Mouse (Mus musculus): ENCODE measurements around the gene Copz1. TPM values are rescaled to one million over a fixed set of nuclear protein-coding genes. Genes with fewer than 3 reads are reported as not detected.
A peak's percentile ranks its signal among the peaks of the same experiment; 100 is the strongest.

Gene Copz1
- polyA plus RNA-seq, 1 experiment from 2014 or later, result 300 TPM

DNA sequence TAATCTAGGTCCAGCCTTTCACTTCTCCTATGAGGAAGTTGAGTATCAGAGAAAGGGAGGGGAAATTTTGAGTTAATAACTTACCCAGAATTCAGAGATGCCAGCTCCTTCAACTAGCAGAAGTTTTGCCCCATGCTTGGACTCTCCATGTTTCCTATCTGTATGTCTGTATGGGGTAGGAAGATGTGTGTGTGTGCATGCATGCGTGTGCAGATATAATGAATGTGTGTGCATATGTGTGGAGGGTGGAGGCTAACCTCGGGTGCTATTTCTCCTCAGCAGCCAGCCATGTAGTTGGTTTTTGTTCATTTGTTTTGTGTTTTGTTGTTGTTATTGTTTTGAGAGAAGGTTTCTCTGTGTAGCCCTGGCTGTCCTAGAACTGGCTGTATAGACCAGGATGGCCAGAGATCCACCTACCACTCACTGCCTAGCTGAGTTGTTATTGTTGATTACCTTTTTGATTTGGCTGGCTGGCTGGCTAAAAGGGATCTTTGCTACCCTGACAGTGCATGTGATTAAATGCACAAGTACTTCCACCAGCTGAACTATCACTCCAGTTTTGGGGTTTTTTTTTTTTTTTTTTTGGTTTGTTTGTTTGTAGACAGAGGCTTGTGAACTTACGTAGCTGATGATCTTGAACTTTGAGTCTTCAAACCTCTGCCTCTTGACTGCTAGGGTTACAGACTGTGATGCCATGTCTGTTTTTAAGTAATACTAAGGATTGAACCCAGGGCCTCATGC lies 9.1 kb downstream of the Copz1 start:
- H3K9me3 ChIP-seq (replicated peaks), result no peaks in the 10 kb centered on the region
- no peak for ATAC-seq (replicated peaks; ENCODE audit: low FRiP score)
- no peak overlapping the region for H3K4me3 ChIP-seq (replicated peaks)
- WGBS, result 94% methylated on average over 3 of the region's 3 CpGs
- H3K4me1 ChIP-seq, result peaks cover 41% of the 10 kb centered on the region
- no peak overlapping the region for H3K4me2 ChIP-seq
- 0 out of 2 replicates have a peak, but pooled peaks cover 7% of the 10 kb centered on the region for H3K36me3 ChIP-seq
- no peaks in the 10 kb centered on the region for H3K27me3 ChIP-seq
- H3K9ac ChIP-seq, result no peak overlapping the region
- 0 out of 2 replicates have a peak overlapping the region, but pooled peaks have one; percentile 6 for H3K27ac ChIP-seq

DNA sequence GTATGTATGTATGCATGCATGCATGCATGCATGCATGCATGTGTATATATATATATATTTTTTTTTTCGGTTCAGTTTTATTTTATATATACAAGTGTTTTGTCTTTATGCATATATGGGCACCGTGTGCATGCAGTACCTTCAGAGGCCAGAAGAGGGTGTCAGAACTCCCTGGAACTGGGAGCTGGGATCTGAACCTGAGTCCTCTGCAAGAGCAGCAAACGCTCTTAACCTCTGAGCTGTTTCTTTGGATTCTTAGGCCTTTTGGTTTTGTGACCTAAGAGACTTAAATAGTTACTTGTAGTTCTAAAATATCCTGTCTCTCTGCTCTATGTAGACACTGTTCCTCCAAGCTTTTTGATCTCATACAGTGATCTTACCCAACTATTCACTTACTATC lies 11.6 kb downstream of the Copz1 start:
- Histone ChIP-seq H3K4me3 (replicated peaks) (no peak overlapping the region), H3K36me3 (peaks cover 12% of the 10 kb centered on the region; the same call in 1 of the 2 replicates), H3K4me1 (peaks cover 31% of the 10 kb centered on the region), H3K4me2 (no peak overlapping the region), H3K9me3 (replicated peaks) (no peaks in the 10 kb centered on the region), H3K27me3 (no peaks in the 10 kb centered on the region), H3K9ac (no peak overlapping the region), H3K27ac (no peak overlapping the region)
- 62% methylated on average over 3 of the region's 3 CpGs for WGBS
- no peak for ATAC-seq (replicated peaks; ENCODE audit: low FRiP score)

DNA sequence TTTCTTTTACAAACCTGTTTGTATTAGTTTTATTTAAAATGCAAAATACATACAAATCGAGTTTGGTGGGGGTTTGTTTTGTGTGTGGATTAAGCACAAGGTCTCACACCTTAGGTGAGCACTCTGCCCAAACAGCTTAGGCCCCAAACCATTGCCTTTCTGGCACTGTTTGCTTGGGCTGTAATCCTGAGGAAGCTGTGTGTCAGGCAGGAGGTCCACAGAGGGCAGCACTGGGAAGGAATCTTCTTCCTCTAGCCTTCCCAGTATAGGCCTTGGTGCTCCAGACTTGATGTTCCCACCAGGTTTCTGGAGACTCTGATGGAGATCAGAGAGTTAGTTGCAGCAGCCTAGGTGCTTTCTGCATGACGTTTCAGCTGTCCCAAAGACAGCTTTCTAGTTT lies 12.1 kb downstream of the Copz1 start:
- 18% methylated on average over 2 of the region's 2 CpGs for WGBS
- Histone ChIP-seq H3K27me3 (no peaks in the 10 kb centered on the region), H3K4me2 (no peak overlapping the region), H3K36me3 (peaks cover 15% of the 10 kb centered on the region; the same call in 1 of the 2 replicates), H3K9ac (no peak overlapping the region), H3K4me1 (peaks cover 37% of the 10 kb centered on the region), H3K27ac (peak overlapping the region; percentile 64), H3K4me3 (replicated peaks) (no peak overlapping the region), H3K9me3 (replicated peaks) (no peaks in the 10 kb centered on the region)
- no peak for ATAC-seq (replicated peaks; ENCODE audit: low FRiP score)

DNA sequence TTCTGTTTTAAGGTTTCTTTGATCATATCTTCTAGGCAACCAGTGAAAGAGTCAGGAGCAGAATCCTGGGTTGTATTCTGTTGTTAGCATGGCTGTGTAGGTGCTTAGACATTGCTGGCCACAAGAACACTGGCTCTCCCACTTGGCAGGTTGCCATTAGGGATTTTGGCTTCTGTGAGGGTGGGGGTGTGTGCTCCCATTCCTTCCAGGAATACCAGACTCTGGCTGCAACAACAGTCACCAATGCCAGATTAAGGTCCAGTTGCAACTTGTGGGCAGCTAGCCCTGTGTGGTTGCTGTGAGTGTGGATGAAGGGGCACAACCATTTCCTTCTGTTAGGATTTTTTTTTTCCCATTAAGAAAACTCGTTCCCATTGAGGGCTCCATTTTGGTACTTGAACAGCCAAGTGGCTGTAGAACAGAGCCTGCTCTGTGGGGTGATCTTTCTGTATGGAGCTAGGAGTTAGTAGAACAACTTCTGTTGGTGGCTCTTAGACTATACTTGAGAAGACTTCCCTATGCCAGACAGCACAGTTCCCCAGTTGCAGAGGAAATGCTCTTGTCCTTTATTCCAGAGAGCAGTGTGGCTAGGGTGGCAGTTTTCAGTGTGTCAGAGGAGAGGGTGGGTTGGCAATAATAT lies 13.4 kb downstream of the Copz1 start:
- WGBS, result 74% methylated on average over 1 of the region's 1 CpGs
- H3K9me3 ChIP-seq (replicated peaks), result no peaks in the 10 kb centered on the region
- peaks cover 23% of the 10 kb centered on the region for H3K36me3 ChIP-seq
- no peak for ATAC-seq (replicated peaks; ENCODE audit: low FRiP score)
- no peak overlapping the region for H3K4me3 ChIP-seq (replicated peaks)
- H3K27ac ChIP-seq, result peak overlapping the region; percentile 64
- H3K4me2 ChIP-seq, result no peak overlapping the region
- H3K27me3 ChIP-seq, result no peaks in the 10 kb centered on the region
- peaks cover 46% of the 10 kb centered on the region for H3K4me1 ChIP-seq
- H3K9ac ChIP-seq, result no peak overlapping the region

DNA sequence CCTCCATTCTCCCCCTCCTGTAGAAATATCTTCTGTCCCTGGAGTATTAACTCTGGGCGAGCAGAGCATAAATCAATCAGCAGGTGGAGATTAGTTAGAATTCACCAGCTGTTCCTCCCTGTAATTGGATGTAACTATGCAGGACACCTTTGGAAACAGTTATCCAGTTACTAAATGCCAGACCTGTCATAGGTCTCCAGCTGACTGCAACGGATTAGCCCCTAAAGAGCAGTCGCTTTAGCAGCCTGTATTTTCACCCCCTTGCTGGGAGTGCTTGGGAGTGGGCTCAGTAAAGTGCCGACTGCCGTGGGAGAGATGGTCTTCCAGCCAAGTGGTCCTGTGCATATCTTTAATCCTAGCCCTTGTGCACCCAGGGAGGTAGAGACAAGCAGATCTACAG lies 17.1 kb downstream of the Copz1 start:
- WGBS, result 25% methylated on average over 5 of the region's 5 CpGs
- no peak overlapping the region for H3K9ac ChIP-seq
- peak overlapping the region; percentile 80 for H3K27ac ChIP-seq
- H3K4me3 ChIP-seq (replicated peaks), result no peak overlapping the region
- H3K4me2 ChIP-seq, result no peak overlapping the region
- H3K9me3 ChIP-seq (replicated peaks), result no peaks in the 10 kb centered on the region
- H3K27me3 ChIP-seq, result no peaks in the 10 kb centered on the region
- H3K4me1 ChIP-seq, result peaks cover 42% of the 10 kb centered on the region
- peak; percentile 52 for ATAC-seq (replicated peaks; ENCODE audit: low FRiP score)
- peaks cover 50% of the 10 kb centered on the region for H3K36me3 ChIP-seq

DNA sequence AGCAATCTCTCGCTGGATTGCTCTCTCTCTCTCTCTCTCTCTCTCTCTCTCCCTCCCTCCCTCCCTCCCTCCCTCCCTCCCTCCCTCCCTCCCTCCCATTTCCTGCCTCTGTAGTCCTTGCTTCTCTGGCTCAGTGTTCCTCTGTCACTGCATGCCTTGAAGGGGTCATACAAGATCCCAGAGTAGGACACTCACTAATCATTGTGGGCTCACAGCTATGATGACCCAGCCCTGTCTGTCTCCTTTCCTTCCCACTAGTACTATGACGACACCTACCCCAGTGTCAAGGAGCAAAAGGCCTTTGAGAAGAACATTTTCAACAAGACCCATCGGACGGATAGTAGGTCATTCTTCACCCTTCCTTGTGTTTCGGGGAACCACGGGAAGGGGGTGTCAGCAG lies 17.9 kb downstream of the Copz1 start:
- H3K9ac ChIP-seq, result no peak overlapping the region
- no peak overlapping the region for H3K4me2 ChIP-seq
- no peaks in the 10 kb centered on the region for H3K27me3 ChIP-seq
- no peak; the same call in 1 of the 2 replicates for ATAC-seq (replicated peaks; ENCODE audit: low FRiP score)
- H3K4me1 ChIP-seq, result peaks cover 38% of the 10 kb centered on the region
- H3K27ac ChIP-seq, result peak overlapping the region; percentile 82
- H3K4me3 ChIP-seq (replicated peaks), result no peak overlapping the region
- WGBS, result 51% methylated on average over 6 of the region's 6 CpGs
- H3K9me3 ChIP-seq (replicated peaks), result no peaks in the 10 kb centered on the region
- H3K36me3 ChIP-seq, result peaks cover 50% of the 10 kb centered on the region

DNA sequence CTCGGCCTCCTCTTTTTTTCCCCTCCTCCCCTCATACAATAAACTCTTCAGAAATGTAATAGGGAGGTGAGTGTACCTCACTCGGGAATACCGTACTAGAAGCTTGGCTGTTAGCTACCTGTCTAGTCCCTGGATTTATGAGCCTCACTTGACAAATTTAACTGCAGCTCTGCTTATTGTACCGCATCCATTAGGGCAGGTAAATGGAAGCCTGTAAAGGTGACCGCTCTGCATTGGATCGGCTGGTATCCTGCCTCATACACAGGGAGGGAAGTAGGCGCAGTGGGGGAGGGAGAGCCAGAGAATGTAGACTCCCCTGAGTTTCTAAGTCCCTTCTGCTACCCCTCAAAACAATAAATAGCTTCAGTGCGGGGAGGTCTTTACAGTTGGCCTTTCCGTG lies 18.3 kb downstream of the Copz1 start:
- Histone ChIP-seq H3K4me1 (peaks cover 38% of the 10 kb centered on the region), H3K27ac (peak overlapping the region; percentile 82), H3K27me3 (no peaks in the 10 kb centered on the region), H3K4me3 (replicated peaks) (no peak overlapping the region), H3K9me3 (replicated peaks) (no peaks in the 10 kb centered on the region), H3K9ac (no peak overlapping the region), H3K36me3 (peaks cover 50% of the 10 kb centered on the region), H3K4me2 (no peak overlapping the region)
- ATAC-seq (replicated peaks; ENCODE audit: low FRiP score), result peak; percentile 44; the same call in 1 of the 2 replicates
- 37% methylated on average over 9 of the region's 9 CpGs for WGBS

DNA sequence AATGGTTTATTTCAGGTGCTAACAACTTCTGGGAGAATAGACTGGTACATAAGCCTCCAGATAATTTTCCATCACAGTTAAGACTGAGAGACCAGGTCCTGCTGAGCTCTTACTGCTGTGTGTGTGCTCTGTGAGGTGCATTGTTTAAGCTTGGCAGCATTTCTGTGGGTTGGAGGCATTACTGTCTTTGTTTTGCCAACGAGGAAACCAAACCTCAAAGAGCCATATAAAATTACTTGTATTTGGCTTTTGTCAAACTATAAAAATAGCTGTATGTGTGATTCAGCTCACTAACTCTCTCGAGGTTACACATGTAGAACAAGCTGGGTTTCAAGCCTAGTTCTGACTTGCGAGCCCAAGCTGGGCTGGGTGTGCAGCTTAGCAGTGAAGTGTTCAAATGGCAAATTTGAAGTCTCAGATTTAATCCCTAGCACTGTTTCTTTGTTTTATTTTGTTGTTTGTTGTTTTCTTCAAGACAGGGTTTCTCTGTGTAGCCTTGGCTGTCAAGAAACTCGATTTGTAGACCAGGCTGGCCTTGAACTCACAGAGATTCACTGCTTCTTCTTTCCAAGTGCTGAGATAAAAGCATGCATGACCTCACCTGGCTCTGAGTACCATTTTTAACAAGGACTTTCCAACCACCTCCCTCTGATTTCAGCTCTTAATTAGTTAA lies 20.3 kb downstream of the Copz1 start:
- no peak for ATAC-seq (replicated peaks; ENCODE audit: low FRiP score)
- Histone ChIP-seq H3K4me1 (peaks cover 54% of the 10 kb centered on the region), H3K9me3 (replicated peaks) (no peaks in the 10 kb centered on the region), H3K4me2 (no peak overlapping the region), H3K9ac (no peak overlapping the region), H3K4me3 (replicated peaks) (no peak overlapping the region), H3K27me3 (no peaks in the 10 kb centered on the region), H3K27ac (no peak overlapping the region), H3K36me3 (peaks cover 62% of the 10 kb centered on the region)
- 75% methylated on average over 4 of the region's 4 CpGs for WGBS

DNA sequence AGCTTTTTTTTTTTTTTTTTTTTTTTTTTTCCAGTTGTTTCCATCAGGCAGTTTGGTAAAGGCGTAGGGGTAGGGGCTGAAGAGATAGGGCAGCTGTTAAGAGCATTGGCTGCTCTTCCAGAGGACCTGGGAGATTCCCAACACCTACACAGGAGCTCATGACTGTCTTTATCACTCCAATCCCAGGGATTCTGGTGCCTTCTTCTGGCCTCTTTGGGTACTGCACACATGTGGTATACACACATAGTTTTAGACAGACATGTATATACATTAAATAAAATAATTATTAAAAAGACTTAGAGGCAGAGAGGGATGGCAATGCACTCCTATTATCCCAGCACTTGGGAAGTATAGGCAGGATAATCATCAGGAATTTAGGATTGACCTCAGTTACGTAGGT lies 20.9 kb downstream of the Copz1 start:
- Histone ChIP-seq H3K27ac (no peak overlapping the region), H3K9me3 (replicated peaks) (no peaks in the 10 kb centered on the region), H3K4me2 (no peak overlapping the region), H3K4me3 (replicated peaks) (no peak overlapping the region), H3K9ac (no peak overlapping the region), H3K27me3 (no peaks in the 10 kb centered on the region), H3K36me3 (peaks cover 68% of the 10 kb centered on the region), H3K4me1 (peaks cover 59% of the 10 kb centered on the region)
- 97% methylated on average over 2 of the region's 2 CpGs for WGBS
- no peak for ATAC-seq (replicated peaks; ENCODE audit: low FRiP score)

DNA sequence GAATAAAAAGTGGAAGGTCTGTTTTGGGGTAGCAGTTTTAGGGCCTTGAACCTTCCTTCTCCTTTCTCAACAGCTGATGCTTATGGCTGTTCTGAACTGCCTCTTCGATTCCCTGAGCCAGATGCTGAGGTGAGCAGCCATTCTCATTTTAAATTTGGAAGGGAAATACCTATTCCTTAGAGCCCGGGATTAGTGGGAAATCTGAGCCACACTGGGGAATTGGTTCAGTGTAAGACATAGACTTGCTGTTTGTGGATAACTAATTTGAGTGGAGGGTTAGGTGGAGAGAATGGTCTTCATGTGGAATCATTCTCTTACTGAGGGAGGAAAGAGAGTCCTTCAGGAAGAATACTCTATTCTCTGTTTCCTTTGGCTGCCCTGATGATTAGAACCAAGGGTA lies 22.1 kb downstream of the Copz1 start:
- Histone ChIP-seq H3K27me3 (no peaks in the 10 kb centered on the region), H3K4me2 (no peak overlapping the region), H3K36me3 (peaks cover 62% of the 10 kb centered on the region), H3K9me3 (replicated peaks) (no peaks in the 10 kb centered on the region), H3K9ac (no peak overlapping the region), H3K4me3 (replicated peaks) (no peak overlapping the region), H3K4me1 (peaks cover 61% of the 10 kb centered on the region), H3K27ac (peak overlapping the region; percentile 37; the same call in 1 of the 2 replicates)
- 63% methylated on average over 2 of the region's 2 CpGs for WGBS
- no peak for ATAC-seq (replicated peaks; ENCODE audit: low FRiP score)

DNA sequence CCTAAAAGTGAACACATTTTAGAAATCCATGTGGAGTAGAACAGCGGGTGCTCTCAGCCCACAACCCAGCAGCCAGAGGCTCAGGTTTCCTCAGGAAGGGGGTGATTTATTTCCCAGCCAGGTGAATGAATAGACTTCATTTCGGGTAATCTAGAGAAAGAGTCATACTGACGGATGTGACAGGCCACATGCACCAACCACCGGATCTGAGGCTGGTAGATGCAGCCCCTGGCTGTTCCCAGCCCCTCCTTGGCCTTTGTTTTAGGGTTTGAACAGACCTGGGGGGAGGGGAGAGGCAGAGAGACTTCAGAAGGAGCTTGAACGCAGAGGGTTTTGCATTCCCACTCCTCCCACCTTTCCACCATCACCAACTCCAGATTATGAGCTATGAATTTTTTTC lies 23.3 kb downstream of the Copz1 start:
- Histone ChIP-seq H3K27me3 (no peaks in the 10 kb centered on the region), H3K9ac (no peak overlapping the region), H3K4me3 (replicated peaks) (no peak overlapping the region), H3K4me1 (peaks cover 63% of the 10 kb centered on the region), H3K36me3 (peaks cover 55% of the 10 kb centered on the region), H3K27ac (peak overlapping the region; percentile 98), H3K4me2 (no peak overlapping the region), H3K9me3 (replicated peaks) (no peaks in the 10 kb centered on the region)
- WGBS, result 9% methylated on average over 5 of the region's 5 CpGs
- ATAC-seq (replicated peaks; ENCODE audit: low FRiP score), result no peak; the same call in 1 of the 2 replicates

DNA sequence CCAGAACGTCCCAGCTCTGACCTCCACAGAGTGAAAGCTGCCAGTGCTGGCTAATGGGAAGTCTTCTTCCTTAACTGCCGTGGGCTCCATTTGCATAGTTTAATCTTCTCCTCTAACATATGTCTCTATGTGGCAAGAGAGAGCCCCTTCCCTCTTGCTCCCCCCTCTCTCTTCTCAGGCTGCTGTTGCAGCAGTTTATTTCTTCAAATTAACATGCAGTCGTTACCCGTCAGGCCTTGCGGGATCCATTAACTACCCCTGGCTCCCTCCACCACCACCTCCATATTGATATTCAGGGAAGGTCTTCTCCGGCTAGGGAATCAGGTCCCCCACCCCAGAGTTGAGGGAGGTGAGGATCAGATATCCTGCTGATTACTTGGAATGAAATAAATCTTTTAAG lies 24.8 kb downstream of the Copz1 start:
- H3K36me3 ChIP-seq, result peaks cover 42% of the 10 kb centered on the region
- peak overlapping the region; percentile 19; the same call in 1 of the 2 replicates for H3K4me2 ChIP-seq
- H3K4me3 ChIP-seq (replicated peaks), result no peak overlapping the region
- no peaks in the 10 kb centered on the region for H3K9me3 ChIP-seq (replicated peaks)
- no peak for ATAC-seq (replicated peaks; ENCODE audit: low FRiP score)
- peak overlapping the region; percentile 98 for H3K27ac ChIP-seq
- H3K9ac ChIP-seq, result no peak overlapping the region
- WGBS, result 33% methylated on average over 6 of the region's 6 CpGs
- H3K4me1 ChIP-seq, result peaks cover 72% of the 10 kb centered on the region
- no peaks in the 10 kb centered on the region for H3K27me3 ChIP-seq

Data from kidney, embryonic 15.5 days (tissue).